Mouse (Mus musculus): ENCODE results near the gene Adgrv1. TPM values are rescaled to one million over a fixed set of nuclear protein-coding genes. Genes with fewer than 3 reads are reported as not detected.

Adgrv1 gene
- polyA plus RNA-seq, 1 experiment from 2014 or later, result 35.7 TPM

DNA sequence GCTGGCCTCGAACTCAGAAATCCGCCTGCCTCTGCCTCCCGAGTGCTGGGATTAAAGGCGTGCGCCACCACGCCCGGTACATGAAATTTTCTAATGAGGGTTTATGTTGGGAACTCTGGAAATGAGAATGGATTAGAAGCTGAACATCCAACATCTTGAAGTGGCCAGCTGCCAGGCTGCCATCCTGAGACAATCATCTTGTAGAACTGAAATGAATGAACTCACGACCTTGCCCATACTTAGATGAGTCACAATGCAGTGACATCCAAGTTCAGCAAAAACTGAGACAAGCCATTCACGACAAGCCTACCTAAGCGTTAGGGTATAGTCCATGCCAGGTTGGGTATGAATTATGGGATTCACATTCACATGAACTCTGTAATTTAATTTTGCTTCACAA lies 393.1 kb downstream of the Adgrv1 start:
- Histone ChIP-seq H3K4me2 (replicated peaks) (no peak overlapping the region), H3K4me3 (no peak overlapping the region), H3K27ac (no peak overlapping the region), H3K9ac (no peak overlapping the region), H3K4me1 (no peaks in the 10 kb centered on the region), H3K27me3 (no peaks in the 10 kb centered on the region), H3K36me3 (no peaks in the 10 kb centered on the region), H3K9me3 (replicated peaks) (no peaks in the 10 kb centered on the region)
- WGBS, result 95% methylated on average over 10 of the region's 10 CpGs
- no peak for ATAC-seq (ENCODE audit: low FRiP score)

DNA sequence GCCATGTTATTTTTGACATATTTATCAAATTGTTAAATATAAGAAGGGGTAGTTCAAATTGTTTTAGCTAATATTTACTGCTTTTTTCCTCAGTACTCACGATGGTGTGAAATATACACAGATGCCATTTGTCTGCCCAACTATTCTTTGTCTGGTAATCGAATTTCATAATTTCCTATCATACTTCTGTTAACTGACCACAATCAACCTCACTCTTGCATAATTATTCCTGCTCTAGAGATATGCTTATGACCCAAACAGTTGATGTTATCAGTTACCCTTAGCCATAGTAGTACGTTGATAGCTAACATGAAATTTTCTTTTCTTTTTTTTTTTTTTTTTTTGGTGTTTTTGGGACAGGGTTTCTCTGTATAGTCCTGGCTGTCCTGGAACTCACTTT lies 393.5 kb downstream of the Adgrv1 start:
- no peak overlapping the region for H3K4me3 ChIP-seq
- H3K27me3 ChIP-seq, result no peaks in the 10 kb centered on the region
- no peak overlapping the region for H3K9ac ChIP-seq
- no peak overlapping the region for H3K4me2 ChIP-seq (replicated peaks)
- H3K9me3 ChIP-seq (replicated peaks), result no peaks in the 10 kb centered on the region
- WGBS, result 91% methylated on average over 3 of the region's 3 CpGs
- no peaks in the 10 kb centered on the region for H3K36me3 ChIP-seq
- H3K27ac ChIP-seq, result no peak overlapping the region
- ATAC-seq (ENCODE audit: low FRiP score), result no peak
- H3K4me1 ChIP-seq, result no peaks in the 10 kb centered on the region

DNA sequence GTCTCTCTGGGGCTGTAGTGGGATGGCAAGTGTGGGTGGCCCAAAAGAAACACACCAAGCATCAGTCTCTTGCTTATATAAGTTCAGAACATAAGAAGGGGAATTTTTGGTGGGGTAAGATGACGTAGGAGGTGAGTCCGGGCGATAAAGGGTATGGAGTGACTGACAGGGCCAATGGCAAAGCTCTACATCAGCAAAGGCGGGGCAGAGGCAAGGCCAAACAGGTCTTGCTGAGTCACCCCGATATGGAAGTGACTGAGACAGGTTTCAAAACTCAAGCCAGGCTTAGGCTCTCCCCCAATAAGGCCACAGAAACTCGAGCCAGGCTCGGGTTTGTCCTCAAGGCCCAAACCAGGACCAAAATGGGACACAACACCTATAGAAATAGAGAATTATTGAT lies 394.1 kb downstream of the Adgrv1 start:
- Histone ChIP-seq H3K4me2 (replicated peaks) (no peak overlapping the region), H3K4me1 (no peaks in the 10 kb centered on the region), H3K9me3 (replicated peaks) (no peaks in the 10 kb centered on the region), H3K36me3 (no peaks in the 10 kb centered on the region), H3K4me3 (no peak overlapping the region), H3K27ac (no peak overlapping the region), H3K9ac (no peak overlapping the region), H3K27me3 (no peaks in the 10 kb centered on the region)
- 88% methylated on average over 7 of the region's 7 CpGs for WGBS
- ATAC-seq (ENCODE audit: low FRiP score), result no peak

DNA sequence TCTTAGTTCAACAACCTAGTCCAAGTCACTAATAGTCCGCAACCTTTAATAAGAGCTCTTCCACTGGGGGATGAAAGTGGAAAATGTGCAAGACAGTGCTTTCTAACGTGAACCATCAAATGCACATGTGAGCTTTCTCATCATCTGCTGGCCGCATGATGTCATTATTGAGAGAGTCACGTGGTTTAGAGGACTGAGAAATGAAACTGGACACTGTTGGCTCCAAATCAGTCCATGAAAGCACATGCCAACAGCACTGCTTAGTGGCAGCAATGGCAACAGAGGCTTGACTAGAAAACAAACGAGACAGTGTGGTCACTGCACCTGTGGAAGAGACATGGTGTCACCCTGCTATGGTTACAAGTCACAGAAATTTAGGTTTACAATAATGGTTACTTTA lies 395.0 kb downstream of the Adgrv1 start:
- Histone ChIP-seq H3K4me1 (no peaks in the 10 kb centered on the region), H3K27me3 (no peaks in the 10 kb centered on the region), H3K4me3 (no peak overlapping the region), H3K9ac (no peak overlapping the region), H3K9me3 (replicated peaks) (no peaks in the 10 kb centered on the region), H3K4me2 (replicated peaks) (no peak overlapping the region), H3K36me3 (no peaks in the 10 kb centered on the region), H3K27ac (no peak overlapping the region)
- no peak for ATAC-seq (ENCODE audit: low FRiP score)
- 77% methylated on average over 5 of the region's 5 CpGs for WGBS

GRCm38 (mm10) chr13:81236758-81237395 lies 396.1 kb downstream of the Adgrv1 start:
- 90% methylated on average over 3 of the region's 3 CpGs for WGBS
- no peak for ATAC-seq (ENCODE audit: low FRiP score)
- Histone ChIP-seq H3K4me2 (replicated peaks) (no peak overlapping the region), H3K9ac (no peak overlapping the region), H3K4me3 (no peak overlapping the region), H3K27ac (no peak overlapping the region), H3K36me3 (no peaks in the 10 kb centered on the region), H3K27me3 (no peaks in the 10 kb centered on the region), H3K9me3 (replicated peaks) (no peaks in the 10 kb centered on the region), H3K4me1 (no peaks in the 10 kb centered on the region)

DNA sequence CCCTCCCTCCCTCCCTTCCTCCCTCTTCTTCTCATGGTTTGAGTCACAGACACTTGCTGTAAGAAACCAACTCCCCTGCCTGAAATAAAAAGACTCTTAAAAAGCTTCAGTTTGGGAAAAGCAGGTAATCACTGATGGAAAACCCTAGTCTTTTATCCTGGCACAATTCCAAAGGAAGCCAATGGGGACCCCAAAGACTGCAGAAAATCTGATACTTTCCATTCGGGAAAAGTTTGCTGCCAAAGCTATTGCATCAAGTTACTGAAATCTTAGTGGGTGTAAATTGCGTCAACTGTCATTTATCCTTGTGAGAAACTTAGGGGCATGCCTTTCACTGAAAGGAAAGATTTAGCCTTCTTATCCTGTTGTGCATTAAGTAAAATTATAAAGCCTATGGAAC lies 398.9 kb downstream of the Adgrv1 start:
- Histone ChIP-seq H3K4me2 (replicated peaks) (no peak overlapping the region), H3K36me3 (no peaks in the 10 kb centered on the region), H3K9me3 (replicated peaks) (no peaks in the 10 kb centered on the region), H3K9ac (no peak overlapping the region), H3K4me3 (no peak overlapping the region), H3K27ac (no peak overlapping the region), H3K4me1 (no peaks in the 10 kb centered on the region), H3K27me3 (no peaks in the 10 kb centered on the region)
- no peak for ATAC-seq (ENCODE audit: low FRiP score)
- WGBS, result 71% methylated on average over 2 of the region's 2 CpGs

- no peak overlapping the region for H3K4me3 ChIP-seq
- H3K27me3 ChIP-seq, result no peaks in the 10 kb centered on the region
- no peak overlapping the region for H3K9ac ChIP-seq
- ATAC-seq (ENCODE audit: low FRiP score), result no peak
- no peak overlapping the region for H3K27ac ChIP-seq
- H3K4me1 ChIP-seq, result no peaks in the 10 kb centered on the region
- no peaks in the 10 kb centered on the region for H3K36me3 ChIP-seq
- H3K4me2 ChIP-seq (replicated peaks), result no peak overlapping the region
- no peaks in the 10 kb centered on the region for H3K9me3 ChIP-seq (replicated peaks)
These were observed 400.1 kb downstream of the Adgrv1 start for GRCm38 (mm10) chr13:81232839-81233238.

DNA sequence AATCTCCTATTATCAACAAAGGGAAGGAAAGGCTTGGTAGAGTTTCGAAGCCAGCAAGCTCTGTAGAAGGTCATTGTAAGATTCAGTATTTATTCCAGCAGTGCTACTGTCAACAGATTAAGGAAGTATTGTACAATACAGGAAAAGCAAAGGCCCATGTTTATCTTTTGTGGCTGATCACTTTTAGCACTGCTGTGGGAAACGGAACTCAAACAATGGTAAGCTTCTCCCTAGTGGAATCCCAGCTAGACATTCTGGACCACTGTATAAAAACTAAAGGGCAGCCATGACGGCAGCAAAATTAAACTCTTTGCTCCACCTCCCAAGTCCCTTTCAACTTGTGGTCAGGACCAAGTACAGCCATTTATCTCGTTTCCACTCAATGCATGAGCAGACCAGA lies 402.8 kb downstream of the Adgrv1 start:
- H3K9ac ChIP-seq, result no peak overlapping the region
- no peak overlapping the region for H3K4me3 ChIP-seq
- H3K9me3 ChIP-seq (replicated peaks), result no peaks in the 10 kb centered on the region
- no peak for ATAC-seq (ENCODE audit: low FRiP score)
- H3K27me3 ChIP-seq, result no peaks in the 10 kb centered on the region
- H3K4me1 ChIP-seq, result no peaks in the 10 kb centered on the region
- 69% methylated on average over 4 of the region's 4 CpGs for WGBS
- H3K27ac ChIP-seq, result no peak overlapping the region
- no peak overlapping the region for H3K4me2 ChIP-seq (replicated peaks)
- no peaks in the 10 kb centered on the region for H3K36me3 ChIP-seq

GRCm38 (mm10) chr13:81223768-81224167 lies 409.2 kb downstream of the Adgrv1 start:
- no peaks in the 10 kb centered on the region for H3K36me3 ChIP-seq
- no peak overlapping the region for H3K27ac ChIP-seq
- no peak overlapping the region for H3K4me3 ChIP-seq
- ATAC-seq (ENCODE audit: low FRiP score), result no peak
- no peaks in the 10 kb centered on the region for H3K4me1 ChIP-seq
- no peaks in the 10 kb centered on the region for H3K9me3 ChIP-seq (replicated peaks)
- no peak overlapping the region for H3K4me2 ChIP-seq (replicated peaks)
- no peak overlapping the region for H3K9ac ChIP-seq
- H3K27me3 ChIP-seq, result no peaks in the 10 kb centered on the region
- WGBS, result 86% methylated on average over 3 of the region's 3 CpGs

DNA sequence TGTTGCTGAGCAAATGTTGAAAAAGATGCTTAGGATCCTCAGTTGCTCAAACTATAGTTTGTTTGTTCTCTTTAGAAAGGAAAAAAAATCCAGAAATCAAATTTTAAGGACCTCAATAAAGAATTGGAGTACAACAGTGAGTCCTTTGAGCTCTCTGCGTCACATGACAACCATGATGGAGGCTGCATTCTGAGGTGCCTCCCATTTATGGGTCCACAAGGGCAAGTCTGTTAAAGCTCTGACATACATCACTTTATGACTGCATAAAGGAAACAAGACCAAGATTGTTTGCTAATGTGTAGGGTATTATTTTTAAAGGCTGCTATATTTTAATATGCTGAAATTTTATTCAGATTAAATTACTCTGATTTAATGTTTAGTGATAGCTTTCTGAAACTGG lies 410.6 kb downstream of the Adgrv1 start:
- Histone ChIP-seq H3K27ac (no peak overlapping the region), H3K27me3 (no peaks in the 10 kb centered on the region), H3K9ac (no peak overlapping the region), H3K36me3 (no peaks in the 10 kb centered on the region), H3K4me1 (no peaks in the 10 kb centered on the region), H3K4me3 (no peak overlapping the region), H3K9me3 (replicated peaks) (no peaks in the 10 kb centered on the region), H3K4me2 (replicated peaks) (no peak overlapping the region)
- no peak for ATAC-seq (ENCODE audit: low FRiP score)
- WGBS, result 85% methylated on average over 1 of the region's 1 CpGs

GRCm38 (mm10) chr13:81211436-81211835 lies 421.5 kb downstream of the Adgrv1 start:
- no peak for ATAC-seq (ENCODE audit: low FRiP score)
- no peaks in the 10 kb centered on the region for H3K4me1 ChIP-seq
- WGBS, result 71% methylated on average over 1 of the region's 1 CpGs

DNA sequence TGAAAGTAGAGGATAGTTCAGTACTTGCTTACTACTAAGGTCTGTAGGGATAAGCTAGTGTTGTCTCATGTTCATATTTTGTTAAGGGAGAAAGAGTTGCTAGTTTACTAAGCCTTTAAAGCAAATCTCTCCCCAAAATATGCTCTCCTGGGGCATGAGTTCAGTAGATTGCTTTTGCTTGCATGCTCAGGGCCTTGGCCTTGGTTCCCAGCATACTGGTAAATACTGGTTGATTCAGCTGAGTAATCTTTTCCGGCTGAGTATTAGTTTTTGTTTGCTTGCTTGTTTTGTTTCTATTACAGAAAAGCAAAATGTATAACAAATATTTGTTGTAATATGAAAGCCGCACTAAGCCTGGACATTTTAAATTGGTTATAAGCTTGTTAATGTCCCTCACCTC lies 422.4 kb downstream of the Adgrv1 start:
- Histone ChIP-seq H3K27ac (no peak overlapping the region), H3K4me1 (no peaks in the 10 kb centered on the region), H3K4me3 (no peak overlapping the region), H3K36me3 (no peaks in the 10 kb centered on the region), H3K9ac (no peak overlapping the region), H3K9me3 (replicated peaks) (peaks cover 7% of the 10 kb centered on the region; the same call in 1 of the 2 replicates), H3K27me3 (no peaks in the 10 kb centered on the region), H3K4me2 (replicated peaks) (no peak overlapping the region)
- ATAC-seq (ENCODE audit: low FRiP score), result no peak
- WGBS, result 96% methylated on average over 2 of the region's 2 CpGs

More at GRCm38 (mm10) chr13:81211436-81211835, 421.5 kb downstream of the Adgrv1 start:
- Histone ChIP-seq H3K9me3 (replicated peaks) (peaks cover 7% of the 10 kb centered on the region; the same call in 1 of the 2 replicates), H3K4me3 (no peak overlapping the region), H3K4me2 (replicated peaks) (no peak overlapping the region), H3K27me3 (no peaks in the 10 kb centered on the region), H3K9ac (no peak overlapping the region), H3K27ac (no peak overlapping the region), H3K36me3 (no peaks in the 10 kb centered on the region)

DNA sequence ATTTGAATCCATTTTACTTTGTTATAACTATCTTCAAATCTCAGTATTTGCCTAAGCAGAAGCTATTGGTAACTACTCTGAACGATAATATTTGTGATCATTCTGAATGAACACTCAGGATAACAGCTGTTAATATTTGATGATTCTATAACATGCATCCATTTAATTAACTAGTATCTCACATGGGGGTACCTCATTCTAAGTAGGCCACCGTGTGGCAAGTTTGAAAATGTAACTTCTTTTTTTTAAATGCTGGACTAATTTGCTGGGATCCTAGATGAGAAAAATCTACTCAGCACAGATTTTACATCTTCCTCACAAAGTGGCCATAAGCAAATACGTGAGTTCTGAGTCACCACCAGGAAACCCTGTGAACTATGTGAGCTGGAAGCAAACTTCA lies 423.1 kb downstream of the Adgrv1 start:
- Histone ChIP-seq H3K4me2 (replicated peaks) (no peak overlapping the region), H3K4me1 (no peaks in the 10 kb centered on the region), H3K4me3 (no peak overlapping the region), H3K9me3 (replicated peaks) (peaks cover 4% of the 10 kb centered on the region; the same call in 1 of the 2 replicates), H3K36me3 (no peaks in the 10 kb centered on the region), H3K27me3 (no peaks in the 10 kb centered on the region), H3K27ac (no peak overlapping the region), H3K9ac (no peak overlapping the region)
- WGBS, result 84% methylated on average over 3 of the region's 3 CpGs
- no peak for ATAC-seq (ENCODE audit: low FRiP score)

Measured in hindbrain, embryonic 12.5 days (tissue).